Mouse (Mus musculus) G1E (cell line): ENCODE results near the gene Kif3b. TPM values are rescaled to one million over a fixed set of nuclear protein-coding genes. Genes with fewer than 3 reads are reported as not detected.

ENCODE experiments used
- ATAC-seq: 2 replicates; pipeline ENCODE4 v1.8.0; 2016; ENCODE audit warnings: mild to moderate bottlenecking; ENCODE audit not compliant: insufficient number of reproducible peaks, poor library complexity, low FRiP score, severe bottlenecking; ENCODE audit errors: extremely low read depth
- DNase-seq: peaks from one replicate; pipeline ENCODE4 v3.0.0; 2012; ENCODE audit warnings: low spot score
- H3K27me3 ChIP-seq: 2 replicates; pipeline ENCODE4 v1.6.1; 2012; ENCODE audit warnings: mild to moderate bottlenecking, low read length, inconsistent platforms; ENCODE audit not compliant: insufficient read depth
- H3K36me3 ChIP-seq: replicated peaks from 2 replicates; pipeline ENCODE3; 2012; ENCODE audit warnings: mild to moderate bottlenecking, inconsistent platforms
- H3K4me1 ChIP-seq: 2 replicates; pipeline ENCODE4 v1.6.1; 2012; ENCODE audit warnings: low read depth, low read length, inconsistent platforms, mixed read lengths; ENCODE audit not compliant: insufficient read depth
- H3K4me3 ChIP-seq: 2 replicates; pipeline ENCODE4 v1.5.1; 2012; ENCODE audit warnings: low read depth, mild to moderate bottlenecking, inconsistent platforms, low read length, moderate library complexity, mixed read lengths
- H3K9me3 ChIP-seq: replicated peaks from 2 replicates; pipeline ENCODE4 v1.6.1; 2012; ENCODE audit warnings: inconsistent platforms
- CTCF ChIP-seq: IDR thresholded peaks from 2 replicates; pipeline ENCODE4 v1.5.1; 2012; ENCODE audit warnings: low read depth, low read length, inconsistent platforms, mixed read lengths
- GATA1 ChIP-seq: IDR thresholded peaks from 2 replicates; pipeline ENCODE4 v1.6.1; 2012; ENCODE audit warnings: borderline replicate concordance, low read length, inconsistent platforms, mixed read lengths
- GATA2 ChIP-seq: IDR thresholded peaks from 2 replicates; pipeline ENCODE4 v1.6.1; 2012; ENCODE audit warnings: low read depth, low read length, inconsistent platforms, borderline replicate concordance
- POLR2AphosphoS5 ChIP-seq: IDR thresholded peaks from 2 replicates; pipeline ENCODE4 v1.6.1; 2012; ENCODE audit warnings: low read depth, low read length, inconsistent platforms; ENCODE audit not compliant: insufficient replicate concordance
- TAL1 ChIP-seq: conservative IDR thresholded peaks from 2 replicates; pipeline ENCODE4 v1.6.1; 2012; ENCODE audit warnings: low read depth, low read length, inconsistent platforms, mixed read lengths
- polyA plus RNA-seq: library from polyadenylated mRNA; stranded (reverse); fragments of >175 nt; gene quantifications from 2 replicates; pipeline ENCODE4 v1.2.3, GENCODE M21; 2012
- total RNA-seq, 2 experiments: library from RNA; stranded (forward) in 1 of 2; stranded (reverse) in 1 of 2; fragments of 200-1000 nt in 1 of 2; fragments of >200 nt in 1 of 2; fragmentation: Nextera tagmentation in 1 of 2; gene quantifications; 2 replicates each; pipeline ENCODE4 v1.2.3; 2014 to 2017

Kif3b gene
- total and polyA plus RNA-seq, 3 experiments: 3.7 to 26.1 (median 12.9) TPM

GRCm38 (mm10) chr2:153308586-153308985 lies 17.4 kb downstream of the Kif3b start:
- TF ChIP-seq GATA1: no peak
- no peak for TF ChIP-seq GATA2
- no peak for TF ChIP-seq TAL1
- no peak for TF ChIP-seq POLR2AphosphoS5
- no peak for TF ChIP-seq CTCF
- H3K27me3 ChIP-seq: no peaks in the 10 kb centered on the region
- DNase-seq (no peak), ATAC-seq (no peak)
- H3K4me3 ChIP-seq: no peak overlapping the region
- H3K36me3 ChIP-seq: peaks cover 60% of the 10 kb centered on the region
- no peaks in the 10 kb centered on the region for H3K9me3 ChIP-seq
- H3K4me1 ChIP-seq: peaks cover 2% of the 10 kb centered on the region; the same call in 1 of the 2 replicates

DNA sequence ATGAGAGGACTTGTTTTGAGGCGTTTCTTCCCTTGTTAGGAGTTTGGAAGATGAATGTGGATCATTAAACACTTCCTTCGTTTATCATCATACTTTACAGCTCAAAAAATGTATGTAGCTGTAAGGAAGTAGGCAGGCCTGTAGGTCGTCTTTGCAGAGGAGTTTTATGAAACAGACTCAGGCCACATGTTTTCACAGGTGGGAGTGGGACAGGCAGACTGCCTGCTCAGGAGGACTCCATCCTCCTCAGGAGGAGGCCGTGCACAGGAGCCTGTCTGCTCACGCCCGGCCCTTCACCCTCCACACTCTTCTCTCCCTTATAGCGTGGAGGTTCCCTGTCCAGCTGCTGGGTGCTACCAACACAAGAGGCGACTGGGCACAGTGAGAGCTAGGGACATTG lies 17.9 kb downstream of the Kif3b start:
- peaks cover 59% of the 10 kb centered on the region for H3K36me3 ChIP-seq
- no peak for ATAC-seq
- no peak overlapping the region for H3K4me3 ChIP-seq
- peaks cover 2% of the 10 kb centered on the region; the same call in 1 of the 2 replicates for H3K4me1 ChIP-seq
- H3K9me3 ChIP-seq: no peaks in the 10 kb centered on the region
- DNase-seq: no peak
- no peaks in the 10 kb centered on the region for H3K27me3 ChIP-seq
- TF ChIP-seq GATA2 (no peak), CTCF (no peak), TAL1 (no peak), POLR2AphosphoS5 (no peak), GATA1 (no peak)

DNA sequence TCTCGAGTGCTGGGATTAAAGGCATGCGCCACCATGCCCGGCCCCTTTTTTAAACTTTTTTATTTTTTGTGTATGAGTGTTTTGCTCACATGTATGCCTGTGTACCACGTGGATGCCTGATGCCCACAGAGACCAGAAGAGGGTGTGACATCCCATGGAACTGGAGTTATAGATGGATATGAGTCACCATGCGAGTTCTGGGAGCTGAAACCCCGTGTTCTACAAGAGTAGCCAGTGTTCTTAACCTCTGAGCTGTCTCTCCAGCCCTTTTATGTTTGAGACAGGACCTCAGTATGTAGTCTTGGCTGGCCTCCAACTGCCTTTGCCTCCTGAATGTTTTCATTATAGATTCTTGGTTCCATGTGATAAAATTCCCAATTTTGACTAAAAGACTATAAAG lies 19.0 kb downstream of the Kif3b start:
- Histone ChIP-seq H3K4me3 (no peak overlapping the region), H3K4me1 (peaks cover 2% of the 10 kb centered on the region; the same call in 1 of the 2 replicates), H3K27me3 (no peaks in the 10 kb centered on the region), H3K36me3 (peaks cover 58% of the 10 kb centered on the region), H3K9me3 (no peaks in the 10 kb centered on the region)
- TF ChIP-seq POLR2AphosphoS5 (no peak), GATA1 (no peak), TAL1 (no peak), GATA2 (no peak), CTCF (no peak)
- ATAC-seq (no peak), DNase-seq (no peak)

DNA sequence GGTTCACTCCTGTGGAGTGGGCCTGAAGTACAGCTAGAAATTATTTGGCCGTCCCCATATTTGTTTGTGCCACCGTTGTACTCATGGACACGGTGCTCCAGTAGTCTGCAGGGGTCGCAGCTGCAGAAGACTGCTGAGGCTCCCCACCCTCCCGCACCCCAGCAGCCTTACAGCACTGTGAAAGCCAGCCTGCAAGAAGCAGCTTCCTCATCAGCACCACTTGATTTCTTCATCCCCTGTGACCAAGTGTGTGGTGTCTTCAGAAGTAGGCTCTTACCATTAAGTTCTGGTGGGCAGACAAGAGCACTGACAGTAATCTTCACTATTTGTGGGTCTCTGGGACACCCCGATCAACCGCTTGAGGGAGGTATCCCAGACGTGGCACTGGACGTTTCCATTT lies 21.7 kb downstream of the Kif3b start:
- DNase-seq (no peak), ATAC-seq (no peak)
- Histone ChIP-seq H3K4me3 (no peak overlapping the region), H3K9me3 (no peaks in the 10 kb centered on the region), H3K4me1 (no peaks in the 10 kb centered on the region), H3K27me3 (no peaks in the 10 kb centered on the region), H3K36me3 (peaks cover 66% of the 10 kb centered on the region)
- no peak for TF ChIP-seq CTCF
- no peak for TF ChIP-seq POLR2AphosphoS5
- TF ChIP-seq GATA2: no peak
- no peak for TF ChIP-seq TAL1
- no peak for TF ChIP-seq GATA1

DNA sequence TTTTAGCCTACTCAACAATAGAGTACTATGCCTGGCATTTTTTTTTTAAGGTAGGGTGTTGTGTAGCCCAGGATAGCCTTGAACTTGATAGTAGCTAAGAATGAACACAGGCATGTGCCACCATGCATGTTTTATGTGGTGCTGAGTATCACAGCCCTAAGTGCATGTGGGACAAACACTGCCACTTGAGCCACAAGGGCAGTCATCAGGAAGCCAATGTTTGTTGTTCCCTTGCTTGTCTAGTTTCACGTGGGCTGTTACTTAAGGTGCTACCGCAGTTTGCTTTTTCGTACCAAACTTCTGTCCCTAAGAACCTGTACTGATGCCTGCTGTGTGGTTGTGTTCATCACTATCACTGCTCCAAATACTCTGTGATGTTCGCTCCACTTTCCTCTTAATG lies 27.2 kb downstream of the Kif3b start:
- H3K9me3 ChIP-seq: no peaks in the 10 kb centered on the region
- H3K36me3 ChIP-seq: peaks cover 82% of the 10 kb centered on the region
- DNase-seq (no peak), ATAC-seq (no peak)
- H3K27me3 ChIP-seq: no peaks in the 10 kb centered on the region
- TF ChIP-seq GATA2 (no peak), GATA1 (no peak), CTCF (no peak), POLR2AphosphoS5 (no peak), TAL1 (no peak)
- peaks cover 6% of the 10 kb centered on the region for H3K4me1 ChIP-seq
- H3K4me3 ChIP-seq: no peak overlapping the region

GRCm38 (mm10) chr2:153319036-153319643 lies 27.9 kb downstream of the Kif3b start:
- Histone ChIP-seq H3K27me3 (no peaks in the 10 kb centered on the region), H3K36me3 (peaks cover 84% of the 10 kb centered on the region), H3K4me3 (no peak overlapping the region), H3K9me3 (no peaks in the 10 kb centered on the region), H3K4me1 (peaks cover 6% of the 10 kb centered on the region)
- TF ChIP-seq GATA1: no peak
- TF ChIP-seq POLR2AphosphoS5: no peak
- no peak for TF ChIP-seq TAL1
- TF ChIP-seq CTCF: no peak
- TF ChIP-seq GATA2: no peak
- ATAC-seq (no peak), DNase-seq (no peak)
